Mouse (Mus musculus): ENCODE data around the gene Wfikkn1. TPM values are rescaled to one million over a fixed set of nuclear protein-coding genes. Genes with fewer than 3 reads are reported as not detected.

The Wfikkn1 gene
- polyA plus RNA-seq, 1 experiment from 2014 or later, result 1.1 TPM

DNA sequence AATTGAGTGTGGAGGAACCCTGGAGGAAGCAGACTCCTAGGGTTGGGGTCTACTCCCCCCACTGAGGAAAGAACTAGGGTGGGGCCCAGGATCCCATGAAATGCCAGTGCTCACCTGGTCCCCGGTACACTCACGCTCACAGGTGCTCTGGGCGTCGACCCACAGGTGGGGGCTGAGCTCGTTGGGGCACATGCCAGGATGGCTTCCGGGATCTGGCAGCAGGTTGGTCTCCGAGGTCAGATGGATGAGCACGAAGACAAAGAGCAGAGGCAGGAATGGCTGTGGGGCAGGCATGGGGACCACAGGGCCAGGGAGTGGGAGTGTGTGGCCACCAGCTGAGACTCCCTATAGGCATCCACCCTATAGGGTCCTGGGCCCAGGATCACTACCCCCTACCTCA lies 908 bp downstream of the Wfikkn1 start:
- 0 out of 2 replicates have a peak overlapping the region, but pooled peaks have one; percentile 44 for H3K27ac ChIP-seq (ENCODE audit: low read depth, low read length)
- DNase-seq (ENCODE audit: low spot score, missing footprints) (peak; percentile 83), ATAC-seq (ENCODE audit: low FRiP score) (no peak)
- H3K4me3 ChIP-seq (ENCODE audit: low read depth, low read length), result no peak overlapping the region
- H3K9ac ChIP-seq (ENCODE audit: low read length), result peak overlapping the region; percentile 16; the same call in 1 of the 2 replicates
- H3K4me2 ChIP-seq, result no peak overlapping the region
- no peaks in the 10 kb centered on the region for H3K27me3 ChIP-seq (ENCODE audit: control insufficient read depth, insufficient read depth, low read length)
- H3K4me1 ChIP-seq (ENCODE audit: control insufficient read depth, insufficient read depth, low read length), result peaks cover 40% of the 10 kb centered on the region
- WGBS, result 62% methylated on average over 8 of the region's 8 CpGs
- no peaks in the 10 kb centered on the region for H3K9me3 ChIP-seq (ENCODE audit: control insufficient read depth, low read length)
- no peaks in the 10 kb centered on the region for H3K36me3 ChIP-seq (ENCODE audit: control insufficient read depth, insufficient read depth, low read length)

DNA sequence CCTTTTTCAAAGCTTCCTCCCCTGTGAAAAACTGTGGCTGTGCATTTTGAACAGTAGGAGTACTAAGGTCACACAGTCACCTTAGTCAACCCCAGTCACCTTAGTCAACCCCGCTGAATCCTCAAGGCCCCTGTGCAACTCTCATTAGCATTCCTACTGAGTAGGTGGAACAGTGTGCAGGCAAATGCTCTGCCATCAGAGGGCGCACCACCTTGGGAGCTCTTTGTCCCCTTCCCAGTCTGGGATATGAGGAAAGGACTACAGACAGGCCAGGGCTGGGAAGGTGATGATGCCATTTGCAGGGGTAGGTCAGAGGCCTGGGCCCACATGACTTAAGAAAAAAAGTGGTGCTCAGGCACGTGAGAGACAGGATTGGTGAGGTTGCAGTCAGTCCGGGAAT lies 1.4 kb downstream of the Wfikkn1 start:
- Histone ChIP-seq H3K27ac (ENCODE audit: low read depth, low read length) (no peak overlapping the region), H3K4me2 (no peak overlapping the region), H3K9ac (ENCODE audit: low read length) (no peak overlapping the region), H3K4me3 (ENCODE audit: low read depth, low read length) (no peak overlapping the region), H3K9me3 (ENCODE audit: control insufficient read depth, low read length) (no peaks in the 10 kb centered on the region), H3K4me1 (ENCODE audit: control insufficient read depth, insufficient read depth, low read length) (peaks cover 41% of the 10 kb centered on the region), H3K36me3 (ENCODE audit: control insufficient read depth, insufficient read depth, low read length) (no peaks in the 10 kb centered on the region), H3K27me3 (ENCODE audit: control insufficient read depth, insufficient read depth, low read length) (no peaks in the 10 kb centered on the region)
- no peak for ATAC-seq (ENCODE audit: low FRiP score)
- DNase-seq (ENCODE audit: low spot score, missing footprints), result peak; percentile 92
- WGBS, result 28% methylated on average over 4 of the region's 4 CpGs

- H3K4me3 ChIP-seq (ENCODE audit: low read depth, low read length), result no peak overlapping the region
- H3K4me1 ChIP-seq (ENCODE audit: control insufficient read depth, insufficient read depth, low read length), result peaks cover 45% of the 10 kb centered on the region
- ATAC-seq (ENCODE audit: low FRiP score) (no peak), DNase-seq (ENCODE audit: low spot score, missing footprints) (peak; percentile 78)
- no peak overlapping the region for H3K9ac ChIP-seq (ENCODE audit: low read length)
- H3K27me3 ChIP-seq (ENCODE audit: control insufficient read depth, insufficient read depth, low read length), result no peaks in the 10 kb centered on the region
- no peaks in the 10 kb centered on the region for H3K9me3 ChIP-seq (ENCODE audit: control insufficient read depth, low read length)
- H3K36me3 ChIP-seq (ENCODE audit: control insufficient read depth, insufficient read depth, low read length), result no peaks in the 10 kb centered on the region
- H3K27ac ChIP-seq (ENCODE audit: low read depth, low read length), result no peak overlapping the region
- no peak overlapping the region for H3K4me2 ChIP-seq
- 82% methylated on average over 19 of the region's 19 CpGs for WGBS
These were observed 2.0 kb downstream of the Wfikkn1 start for GRCm38 (mm10) chr17:25878611-25879180.

DNA sequence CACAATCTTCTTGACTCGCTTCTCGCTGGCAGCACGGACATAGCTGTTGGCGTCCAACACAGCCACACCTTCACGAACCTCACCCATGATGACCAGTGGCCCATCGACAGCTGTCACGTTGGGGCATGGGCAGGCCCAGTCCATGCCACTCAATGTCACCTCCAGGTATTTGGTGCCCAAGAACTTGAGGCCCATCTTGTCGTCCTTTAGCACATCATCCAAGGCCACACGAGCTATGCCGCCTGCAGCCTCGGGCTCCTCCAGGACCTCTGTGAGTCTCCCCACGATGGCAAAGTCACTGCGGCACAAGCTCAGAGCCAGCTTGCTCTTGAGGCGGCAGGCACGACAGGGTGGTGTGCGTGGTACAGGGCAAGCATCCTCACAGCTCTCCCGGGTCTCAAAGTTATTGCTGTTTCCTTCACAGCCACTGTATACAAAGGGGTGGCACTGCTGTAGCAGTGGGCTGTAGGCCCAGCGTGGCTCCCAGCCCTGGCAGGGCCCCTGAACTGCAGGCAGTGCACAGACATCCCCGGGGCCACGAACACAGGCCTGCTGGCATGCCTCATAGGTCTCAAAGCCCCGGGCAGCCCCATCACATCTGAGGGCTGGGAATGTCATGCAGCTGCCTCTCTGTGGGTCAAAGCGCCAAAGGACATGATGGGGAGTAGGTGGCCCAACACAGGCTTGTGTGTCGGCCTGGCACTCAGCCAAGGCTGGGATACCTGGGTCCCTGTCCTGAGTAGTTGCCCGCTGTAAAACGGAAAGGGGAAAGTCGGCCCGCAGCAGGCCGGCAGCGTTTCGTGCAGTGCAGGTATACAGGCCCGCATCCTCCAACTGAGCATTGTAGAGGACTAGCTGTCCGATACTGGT lies 2.7 kb downstream of the Wfikkn1 start:
- H3K4me2 ChIP-seq, result no peak overlapping the region
- H3K27ac ChIP-seq (ENCODE audit: low read depth, low read length), result no peak overlapping the region
- no peak overlapping the region for H3K4me3 ChIP-seq (ENCODE audit: low read depth, low read length)
- ATAC-seq (ENCODE audit: low FRiP score) (no peak), DNase-seq (ENCODE audit: low spot score, missing footprints) (no peak)
- H3K27me3 ChIP-seq (ENCODE audit: control insufficient read depth, insufficient read depth, low read length), result no peaks in the 10 kb centered on the region
- H3K9me3 ChIP-seq (ENCODE audit: control insufficient read depth, low read length), result no peaks in the 10 kb centered on the region
- H3K36me3 ChIP-seq (ENCODE audit: control insufficient read depth, insufficient read depth, low read length), result no peaks in the 10 kb centered on the region
- no peak overlapping the region for H3K9ac ChIP-seq (ENCODE audit: low read length)
- 93% methylated on average over 32 of the region's 32 CpGs for WGBS
- H3K4me1 ChIP-seq (ENCODE audit: control insufficient read depth, insufficient read depth, low read length), result peaks cover 45% of the 10 kb centered on the region

GRCm38 (mm10) chr17:25877025-25877424 lies 3.6 kb downstream of the Wfikkn1 start:
- Histone ChIP-seq H3K36me3 (ENCODE audit: control insufficient read depth, insufficient read depth, low read length) (no peaks in the 10 kb centered on the region), H3K27ac (ENCODE audit: low read depth, low read length) (no peak overlapping the region), H3K4me1 (ENCODE audit: control insufficient read depth, insufficient read depth, low read length) (peaks cover 38% of the 10 kb centered on the region), H3K4me2 (no peak overlapping the region), H3K9ac (ENCODE audit: low read length) (no peak overlapping the region; the same call in 1 of the 2 replicates), H3K4me3 (ENCODE audit: low read depth, low read length) (no peak overlapping the region), H3K9me3 (ENCODE audit: control insufficient read depth, low read length) (no peaks in the 10 kb centered on the region), H3K27me3 (ENCODE audit: control insufficient read depth, insufficient read depth, low read length) (no peaks in the 10 kb centered on the region)
- DNase-seq (ENCODE audit: low spot score, missing footprints) (no peak), ATAC-seq (ENCODE audit: low FRiP score) (no peak)
- WGBS, result 92% methylated on average over 3 of the region's 3 CpGs

GRCm38 (mm10) chr17:25876347-25876915 lies 4.2 kb downstream of the Wfikkn1 start:
- H3K4me1 ChIP-seq (ENCODE audit: control insufficient read depth, insufficient read depth, low read length), result peaks cover 32% of the 10 kb centered on the region
- H3K4me3 ChIP-seq (ENCODE audit: low read depth, low read length), result peak overlapping the region; percentile 80
- DNase-seq (ENCODE audit: low spot score, missing footprints) (peak; percentile 84), ATAC-seq (ENCODE audit: low FRiP score) (no peak)
- H3K27me3 ChIP-seq (ENCODE audit: control insufficient read depth, insufficient read depth, low read length), result no peaks in the 10 kb centered on the region
- H3K9ac ChIP-seq (ENCODE audit: low read length), result peak overlapping the region; percentile 78
- no peak overlapping the region for H3K27ac ChIP-seq (ENCODE audit: low read depth, low read length)
- 53% methylated on average over 10 of the region's 10 CpGs for WGBS
- no peaks in the 10 kb centered on the region for H3K36me3 ChIP-seq (ENCODE audit: control insufficient read depth, insufficient read depth, low read length)
- peak overlapping the region; percentile 90 for H3K4me2 ChIP-seq
- no peaks in the 10 kb centered on the region for H3K9me3 ChIP-seq (ENCODE audit: control insufficient read depth, low read length)

DNA sequence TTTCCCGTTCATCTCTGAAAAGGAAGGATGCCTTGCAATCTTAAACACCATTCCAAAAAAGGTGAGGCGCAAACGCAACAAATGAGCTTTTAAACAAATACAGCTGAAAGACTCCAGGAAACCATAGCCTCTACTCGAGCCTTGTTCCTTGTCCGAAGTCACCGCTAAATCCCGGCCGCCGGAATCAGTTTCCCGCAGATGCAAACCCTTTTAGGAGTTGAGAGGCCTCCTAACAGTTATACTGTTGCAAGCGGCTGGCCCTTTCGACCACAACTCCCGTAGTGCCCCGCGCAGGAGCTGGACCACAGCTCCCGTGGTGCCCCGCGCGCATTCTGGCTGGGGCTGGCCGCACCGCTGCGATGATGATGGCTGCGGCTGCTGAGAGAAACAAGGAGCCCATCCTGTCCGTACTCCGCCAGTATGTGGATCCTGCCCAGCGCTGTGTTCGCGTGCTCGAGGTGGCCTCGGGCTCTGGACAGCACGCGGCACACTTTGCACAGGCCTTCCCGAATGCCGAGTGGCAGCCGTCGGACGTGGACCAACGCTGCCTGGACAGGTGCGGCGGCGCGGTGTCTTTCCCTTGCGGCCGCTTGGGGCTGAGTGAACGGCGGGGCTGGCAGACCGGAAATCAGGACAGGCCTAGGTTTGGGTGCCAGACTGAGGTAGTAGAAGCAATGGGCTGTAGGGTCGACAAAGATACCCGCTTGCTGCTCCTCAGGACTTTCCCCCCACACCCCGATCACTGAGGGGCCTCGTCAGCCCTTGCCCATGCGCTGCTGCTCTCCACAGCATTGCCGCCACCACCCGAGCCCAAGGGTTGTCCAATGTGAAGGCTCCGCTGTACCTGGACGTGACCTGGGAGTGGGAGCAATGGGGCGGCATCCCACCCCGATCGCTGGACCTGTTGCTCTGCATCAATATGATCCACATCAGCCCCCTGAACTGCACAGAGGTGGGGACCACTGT lies 5.2 kb downstream of the Wfikkn1 start:
- peaks cover 23% of the 10 kb centered on the region for H3K4me1 ChIP-seq (ENCODE audit: control insufficient read depth, insufficient read depth, low read length)
- 1% methylated on average over 59 of the region's 59 CpGs for WGBS
- peak overlapping the region; percentile 85 for H3K27ac ChIP-seq (ENCODE audit: low read depth, low read length)

GRCm38 (mm10) chr17:25874721-25875170 lies 5.9 kb downstream of the Wfikkn1 start, which contains the start of gene Mettl26:
Mettl26 (plus strand) TSS chr17:25875074.
- WGBS, result under 1% methylated on average over 25 of the region's 25 CpGs
- peaks cover 16% of the 10 kb centered on the region for H3K4me1 ChIP-seq (ENCODE audit: control insufficient read depth, insufficient read depth, low read length)
- peak; percentile 73 for ATAC-seq (ENCODE audit: low FRiP score)

More for the DNA sequence above, 5.2 kb downstream of the Wfikkn1 start:
- ATAC-seq (ENCODE audit: low FRiP score) (peak; percentile 90), DNase-seq (ENCODE audit: low spot score, missing footprints) (peak; percentile 98)
- H3K9me3 ChIP-seq (ENCODE audit: control insufficient read depth, low read length), result no peaks in the 10 kb centered on the region
- H3K36me3 ChIP-seq (ENCODE audit: control insufficient read depth, insufficient read depth, low read length), result no peaks in the 10 kb centered on the region
- peak overlapping the region; percentile 80 for H3K4me3 ChIP-seq (ENCODE audit: low read depth, low read length)
- peak overlapping the region; percentile 90 for H3K4me2 ChIP-seq
- no peaks in the 10 kb centered on the region for H3K27me3 ChIP-seq (ENCODE audit: control insufficient read depth, insufficient read depth, low read length)
- peak overlapping the region; percentile 78 for H3K9ac ChIP-seq (ENCODE audit: low read length)

More at GRCm38 (mm10) chr17:25874721-25875170, 5.9 kb downstream of the Wfikkn1 start, which contains the start of gene Mettl26:
- peak within 1 kb of the TSS; percentile 80 for H3K4me3 ChIP-seq (ENCODE audit: low read depth, low read length)
- peak within 1 kb of the TSS; percentile 85 for H3K27ac ChIP-seq (ENCODE audit: low read depth, low read length)
- no peaks in the 10 kb centered on the region for H3K9me3 ChIP-seq (ENCODE audit: control insufficient read depth, low read length)
- peak; percentile 100 for DNase-seq (ENCODE audit: low spot score, missing footprints)
- no peaks in the 10 kb centered on the region for H3K36me3 ChIP-seq (ENCODE audit: control insufficient read depth, insufficient read depth, low read length)
- peak within 1 kb of the TSS; percentile 90 for H3K4me2 ChIP-seq
- no peaks in the 10 kb centered on the region for H3K27me3 ChIP-seq (ENCODE audit: control insufficient read depth, insufficient read depth, low read length)
- peak within 1 kb of the TSS; percentile 78 for H3K9ac ChIP-seq (ENCODE audit: low read length)
